Mouse (Mus musculus) monocyte, adult 2 months (primary cell): ENCODE data around the gene Elf1.
"Not testable (repeated sequence)": the region's sequence is repeated elsewhere in the genome, so short reads cannot be mapped to it uniquely, and the experiment has no call there.

Source experiments
- DNase-seq, 2 experiments: peaks; one replicate each; pipeline ENCODE4 v3.0.0; 2022; ENCODE audit warnings: low spot score in 2 of 2, low read depth in 1 of 2

The Elf1 gene

GRCm38 (mm10) chr14:79480624-79481338 is at the start of gene Elf1:
Elf1 (plus strand) TSS chr14:79481194.
- DNase-seq = peak; percentile 65 to 84

DNA sequence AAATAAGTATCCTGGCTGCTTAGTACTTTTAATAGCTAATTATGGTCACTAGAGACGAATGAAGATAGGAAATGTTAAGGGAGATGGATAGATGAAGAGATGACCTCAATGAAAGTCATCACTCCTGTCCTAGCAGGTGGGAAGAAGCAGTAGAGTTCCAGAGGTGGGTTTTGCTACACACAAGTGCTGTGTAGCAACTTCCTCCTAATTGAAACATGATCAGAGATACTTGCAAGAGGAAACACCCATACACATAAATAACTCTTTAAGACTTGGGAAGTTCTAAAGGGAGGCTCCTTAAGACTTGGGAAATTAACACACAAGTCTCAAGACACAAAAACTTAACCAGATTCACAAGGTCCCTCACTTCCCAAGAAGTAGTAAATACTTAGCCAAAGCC is 46.9 kb upstream of the Elf1 start:
- no peak for DNase-seq

- no peak for DNase-seq
Observed at GRCm38 (mm10) chr14:79440655-79441054, 40.3 kb upstream of the Elf1 start.

DNA sequence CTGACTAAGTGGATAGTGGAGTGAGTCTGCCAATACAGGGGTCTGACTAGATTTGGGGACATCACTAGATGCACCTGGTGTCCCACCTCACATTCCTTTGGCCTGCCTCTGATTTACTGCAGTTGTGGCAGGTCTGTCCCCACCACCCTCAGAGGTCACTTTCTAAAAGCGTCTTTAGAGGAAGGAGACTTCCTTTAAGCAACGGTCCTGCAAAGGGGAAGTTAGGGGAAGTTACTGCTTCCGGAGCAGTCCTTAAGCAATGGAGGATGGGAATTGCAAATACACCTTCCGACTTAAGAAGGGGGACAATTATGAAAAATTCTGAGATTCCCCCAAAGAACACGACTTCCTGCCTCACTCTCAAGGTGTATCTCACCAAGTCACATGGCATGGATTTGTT is 39.6 kb upstream of the Elf1 start:
- DNase-seq = peak in 1 of 2 experiments; percentile 23

DNA sequence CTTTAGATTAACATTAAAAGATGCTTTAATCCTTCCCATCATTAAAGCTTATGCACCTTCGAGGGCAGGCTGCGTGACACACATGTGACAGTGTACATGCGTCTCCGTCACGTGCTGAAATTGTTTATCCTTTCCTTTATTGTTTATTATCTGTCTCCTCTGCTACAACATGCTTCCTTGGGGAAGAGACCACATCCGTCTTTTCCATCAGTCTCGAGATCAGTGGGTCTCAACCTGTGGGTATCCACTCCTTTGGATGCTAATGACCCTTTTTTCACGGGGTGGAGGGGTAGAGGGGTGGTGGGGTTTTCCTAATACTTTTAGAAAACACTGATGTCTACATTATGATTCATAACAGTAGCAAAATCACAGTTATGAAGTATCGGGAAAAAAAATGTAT is 36.4 kb upstream of the Elf1 start:
- no peak for DNase-seq

DNA sequence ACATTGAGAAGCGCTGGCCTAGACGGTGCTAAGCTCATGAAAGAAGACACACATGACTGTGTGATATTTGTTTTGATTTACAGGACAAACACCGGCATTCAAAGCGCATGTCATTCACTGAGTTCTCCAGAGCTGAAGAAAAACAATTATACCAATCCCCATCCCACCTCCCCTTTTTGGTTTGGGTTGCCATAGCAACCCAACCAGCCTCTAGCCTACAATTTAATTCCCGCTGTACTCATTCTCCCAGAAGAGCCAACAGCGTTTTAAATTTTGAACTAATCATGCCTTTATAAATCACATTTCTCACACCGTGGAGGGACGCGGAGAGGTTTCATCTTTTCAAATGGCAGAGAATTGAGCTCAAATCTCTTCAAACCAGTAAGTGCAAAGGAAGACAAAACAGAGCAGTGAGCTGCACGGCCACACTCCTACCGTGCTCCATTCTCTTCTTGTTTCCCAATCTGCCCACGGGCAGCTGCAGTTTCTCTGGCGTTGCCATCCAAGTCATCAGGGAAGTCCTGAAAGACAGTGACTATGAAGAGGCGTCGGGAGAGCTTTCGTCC is 35.9 kb upstream of the Elf1 start:
- DNase-seq = no peak

DNA sequence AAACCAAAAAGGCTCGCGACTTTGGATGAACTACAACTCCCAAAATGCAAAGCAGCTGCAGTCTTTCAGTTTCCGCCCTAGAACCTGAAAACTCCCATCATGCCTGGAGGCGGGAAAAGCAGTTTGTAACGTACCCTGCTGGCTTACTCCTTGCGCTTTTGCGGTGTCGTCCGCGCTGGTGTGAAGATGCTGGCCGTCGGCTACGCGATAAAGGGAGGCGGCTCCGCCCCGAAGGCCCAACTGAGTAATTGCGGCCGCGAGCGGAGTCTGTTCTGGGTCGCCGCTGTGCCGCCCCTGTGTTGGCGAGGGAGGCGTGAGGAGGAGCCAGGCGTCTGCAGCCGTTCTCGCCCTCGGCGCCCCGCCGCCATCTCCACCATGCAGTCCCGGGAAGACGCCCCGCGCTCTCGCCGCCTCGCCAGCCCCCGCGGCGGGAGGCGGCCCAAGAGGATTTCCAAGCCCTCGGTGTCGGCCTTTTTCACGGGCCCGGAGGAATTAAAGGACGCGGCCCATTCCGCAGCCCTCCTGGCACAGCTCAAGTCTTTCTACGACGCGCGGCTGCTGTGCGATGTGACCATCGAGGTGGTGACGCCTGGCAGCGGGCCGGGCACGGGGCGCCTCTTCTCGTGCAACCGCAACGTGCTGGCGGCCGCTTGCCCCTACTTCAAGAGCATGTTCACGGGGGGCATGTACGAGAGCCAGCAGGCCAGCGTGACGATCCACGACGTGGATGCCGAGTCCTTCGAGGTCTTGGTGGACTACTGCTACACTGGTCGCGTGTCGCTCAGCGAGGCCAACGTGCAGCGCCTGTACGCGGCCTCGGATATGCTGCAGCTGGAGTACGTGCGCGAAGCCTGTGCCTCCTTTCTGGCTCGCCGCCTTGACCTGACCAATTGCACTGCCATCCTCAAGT is 29.1 kb upstream of the Elf1 start, which contains the start of gene Kbtbd6:
Kbtbd6 (plus strand) TSS at position 155 of the 910 bp plus-strand sequence.
- peak; percentile 55 to 67 for DNase-seq

DNA sequence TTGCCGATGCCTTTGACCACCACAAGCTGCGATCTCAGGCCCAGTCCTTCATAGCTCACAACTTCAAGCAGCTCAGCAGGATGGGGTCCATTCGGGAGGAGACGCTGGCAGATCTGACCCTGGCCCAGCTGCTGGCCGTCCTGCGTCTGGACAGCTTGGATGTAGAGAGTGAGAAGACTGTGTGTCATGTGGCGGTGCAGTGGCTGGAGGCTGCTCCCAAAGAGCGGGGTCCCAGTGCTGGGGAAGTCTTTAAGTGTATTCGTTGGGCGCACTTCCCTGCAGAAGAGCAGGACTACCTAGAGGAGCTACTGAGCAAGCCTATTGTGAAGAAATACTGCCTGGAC is 28.4 kb upstream of the Elf1 start:
- not testable (repeated sequence) for DNase-seq

GRCm38 (mm10) chr14:79460401-79460800 is 20.6 kb upstream of the Elf1 start:
- no peak for DNase-seq

GRCm38 (mm10) chr14:79460988-79461387 is 20.0 kb upstream of the Elf1 start:
- no peak for DNase-seq

GRCm38 (mm10) chr14:79465623-79466022 is 15.4 kb upstream of the Elf1 start:
- no peak for DNase-seq

- peak in 1 of 2 experiments; percentile 7 for DNase-seq
Observed at GRCm38 (mm10) chr14:79467621-79468020, 13.4 kb upstream of the Elf1 start.

DNA sequence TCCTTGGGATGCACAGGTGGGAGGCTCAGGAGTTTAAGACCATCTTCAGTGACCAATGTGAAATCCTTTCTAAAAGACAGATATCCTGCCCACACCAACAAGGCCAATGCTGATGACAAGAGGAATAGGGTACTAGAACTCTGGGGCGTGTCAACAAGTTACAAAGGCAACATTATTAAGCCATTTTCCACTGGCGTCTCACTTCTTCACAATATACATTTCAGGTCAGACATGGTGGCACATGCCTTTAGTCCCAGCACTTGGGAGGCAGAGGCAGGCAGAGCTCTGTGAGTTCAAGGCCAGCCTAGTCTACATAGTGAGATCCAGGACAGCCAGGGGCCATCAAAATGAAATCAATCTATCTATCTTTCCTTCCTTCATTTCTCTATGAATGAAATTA is 7.6 kb upstream of the Elf1 start:
- DNase-seq = no peak

DNA sequence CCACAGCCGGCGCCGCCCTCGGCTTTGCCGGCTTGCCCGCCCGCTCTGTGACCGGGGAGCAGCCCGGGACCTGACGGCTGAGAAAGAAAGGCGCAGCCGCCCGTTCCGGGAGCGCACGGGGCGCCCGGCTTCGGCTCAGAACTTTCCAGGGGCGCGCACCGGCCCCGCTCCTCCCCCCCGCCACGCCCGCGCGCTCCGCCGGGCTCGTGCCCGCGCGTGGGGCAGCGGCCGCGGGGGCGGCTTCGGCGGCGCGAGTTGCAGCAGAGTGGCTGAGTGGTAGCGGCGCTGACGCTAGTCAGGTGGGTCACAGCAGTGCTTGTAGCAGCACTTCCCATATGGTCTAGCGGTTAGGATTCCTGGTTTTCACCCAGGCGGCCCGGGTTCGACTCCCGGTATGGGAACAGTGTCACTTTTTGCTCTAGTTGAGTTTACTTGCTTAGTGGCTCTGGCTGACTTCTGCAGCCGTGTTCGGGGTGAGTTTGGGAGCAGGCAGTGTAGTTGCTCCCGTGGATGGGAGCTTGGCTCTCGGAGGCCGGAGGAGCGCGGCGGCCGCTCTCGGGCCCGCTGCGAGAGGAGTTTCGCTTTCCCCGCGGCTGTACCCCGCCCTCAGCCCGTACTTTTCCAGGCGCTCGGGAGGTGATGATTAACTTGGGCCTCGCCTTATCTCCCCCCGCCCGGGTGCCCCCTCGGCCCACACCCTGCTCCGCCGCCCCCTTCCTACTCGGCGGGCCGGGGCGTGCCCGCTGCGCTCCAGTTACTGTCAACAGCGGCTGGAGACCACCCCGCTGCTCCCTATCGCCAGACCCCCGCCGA is 551 bp downstream of the Elf1 start, which contains the start of gene Wbp4:
Wbp4 (minus strand) TSS at position 182 of the 813 bp plus-strand sequence.
- DNase-seq = peak; percentile 85 to 95

GRCm38 (mm10) chr14:79482251-79482661 is 1.3 kb downstream of the Elf1 start:
- no peak for DNase-seq

- no peak for DNase-seq
Observed at GRCm38 (mm10) chr14:79482747-79483355, 1.9 kb downstream of the Elf1 start.

DNA sequence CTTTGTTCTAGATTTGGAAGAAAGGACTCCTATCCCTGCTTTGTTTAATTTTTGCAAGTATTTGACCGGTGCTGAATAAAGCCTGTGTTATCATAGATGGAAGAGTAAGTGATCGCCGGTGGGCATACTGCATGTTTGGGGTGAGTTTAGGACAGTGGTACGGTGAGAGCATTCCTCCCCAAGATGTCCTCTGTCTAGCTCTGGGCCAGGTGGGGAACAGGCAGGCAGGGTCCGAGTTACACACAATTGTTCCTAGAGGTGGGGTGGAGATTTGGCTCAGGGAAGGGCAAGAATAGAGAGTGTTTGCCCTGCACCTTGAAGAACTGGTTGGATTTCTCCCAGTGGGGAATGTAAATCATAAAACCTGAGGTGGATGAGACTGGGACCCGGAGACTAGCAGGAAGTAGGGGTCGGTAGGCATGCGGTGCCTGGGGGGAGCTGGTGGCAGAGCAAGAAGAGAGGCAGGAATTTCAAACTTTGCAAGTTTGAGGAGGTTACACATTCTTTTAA is 2.7 kb downstream of the Elf1 start:
- no peak for DNase-seq

DNA sequence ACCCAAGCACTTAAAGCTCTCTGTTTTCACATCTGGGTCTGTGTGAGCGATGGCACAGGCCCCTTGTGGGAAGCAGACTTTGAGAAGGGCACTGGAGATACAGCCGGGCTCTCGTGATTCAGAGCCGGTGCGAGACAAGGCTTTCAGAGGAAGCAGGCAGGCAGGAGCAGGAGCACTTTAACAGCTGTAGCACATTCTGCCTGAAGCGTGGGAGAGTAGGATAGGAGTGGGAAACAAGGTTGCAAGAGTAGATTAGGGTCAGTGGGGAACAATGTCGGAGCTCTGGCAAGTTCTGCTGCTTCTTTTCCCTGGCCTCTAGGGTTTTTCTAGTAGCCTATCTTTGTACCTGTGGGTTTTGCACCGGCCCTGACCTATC is 5.6 kb downstream of the Elf1 start:
- DNase-seq = no peak

- DNase-seq = no peak
Observed at GRCm38 (mm10) chr14:79486993-79487731, 6.2 kb downstream of the Elf1 start.

GRCm38 (mm10) chr14:79488531-79488930 is 7.5 kb downstream of the Elf1 start:
- no peak for DNase-seq
